Mouse (Mus musculus): Measurements from ENCODE around the gene Rpain. TPM values are rescaled to one million over a fixed set of nuclear protein-coding genes. Genes with fewer than 3 reads are reported as not detected.
A peak's percentile ranks its signal among the peaks of the same experiment; 100 is the strongest.

Gene Rpain
- total RNA-seq, 2 experiments from 2014 or later = 41.3 to 48.5 TPM

DNA sequence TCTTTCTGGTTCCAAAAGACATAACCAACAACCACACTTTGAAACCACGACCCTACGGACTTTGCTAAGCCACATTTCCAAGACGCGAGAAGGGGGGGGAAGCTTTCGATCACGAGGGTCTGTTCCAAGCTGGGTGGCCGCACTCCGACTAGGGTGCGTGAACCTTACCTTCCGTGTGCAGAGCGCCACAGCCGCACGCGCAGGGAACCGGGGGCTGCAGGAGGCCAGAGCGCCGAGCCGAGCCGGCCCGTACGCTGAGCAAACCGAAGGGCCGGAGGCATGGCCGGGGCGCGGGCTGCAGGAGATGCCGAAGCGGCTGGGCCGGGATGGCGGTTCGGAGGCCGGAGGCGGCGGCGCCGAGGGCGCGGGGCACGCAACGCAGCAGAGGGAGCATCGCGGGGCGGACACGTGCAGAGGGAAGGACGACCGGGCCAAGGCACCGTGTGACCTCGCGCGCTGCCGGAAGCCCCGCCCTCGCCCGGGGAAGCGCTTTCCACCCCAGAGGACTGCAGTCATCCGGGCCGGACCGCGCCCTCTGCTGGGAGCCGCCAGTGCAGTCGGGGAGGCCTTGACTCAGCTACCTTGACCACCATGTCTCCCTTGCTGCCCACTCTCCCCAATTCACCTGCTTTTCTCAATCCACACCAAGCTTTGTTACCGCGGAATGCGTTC, 12.7 kb downstream of the Rpain start, which contains the start of gene C1qbp:
TSS of gene C1qbp (minus strand) at position 470 of the 672 bp plus-strand sequence.
- DNase-seq (ENCODE audit: low spot score in 2 of 2) = peak; percentile 97 to 98

DNA sequence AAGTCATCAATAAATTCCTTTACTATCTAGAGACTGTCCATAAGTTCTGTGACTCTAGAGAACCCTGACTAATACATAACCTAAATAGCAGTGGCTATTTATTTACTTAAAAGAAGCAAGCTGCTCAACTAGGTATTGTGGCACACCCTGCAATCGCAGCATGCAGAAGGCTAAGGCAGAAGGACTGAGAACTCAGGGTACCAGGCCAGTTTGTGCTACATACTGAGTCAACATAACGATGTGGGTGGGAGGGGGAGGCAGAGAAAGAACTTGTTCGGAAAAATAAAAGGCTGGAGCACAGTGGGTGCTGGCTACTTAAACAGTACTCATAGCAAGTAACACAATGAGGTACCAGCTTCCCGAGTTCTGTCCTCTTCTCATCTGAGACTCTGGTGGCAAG, 31.2 kb downstream of the Rpain start:
- DNase-seq (ENCODE audit: low spot score in 2 of 2) = no peak

DNA sequence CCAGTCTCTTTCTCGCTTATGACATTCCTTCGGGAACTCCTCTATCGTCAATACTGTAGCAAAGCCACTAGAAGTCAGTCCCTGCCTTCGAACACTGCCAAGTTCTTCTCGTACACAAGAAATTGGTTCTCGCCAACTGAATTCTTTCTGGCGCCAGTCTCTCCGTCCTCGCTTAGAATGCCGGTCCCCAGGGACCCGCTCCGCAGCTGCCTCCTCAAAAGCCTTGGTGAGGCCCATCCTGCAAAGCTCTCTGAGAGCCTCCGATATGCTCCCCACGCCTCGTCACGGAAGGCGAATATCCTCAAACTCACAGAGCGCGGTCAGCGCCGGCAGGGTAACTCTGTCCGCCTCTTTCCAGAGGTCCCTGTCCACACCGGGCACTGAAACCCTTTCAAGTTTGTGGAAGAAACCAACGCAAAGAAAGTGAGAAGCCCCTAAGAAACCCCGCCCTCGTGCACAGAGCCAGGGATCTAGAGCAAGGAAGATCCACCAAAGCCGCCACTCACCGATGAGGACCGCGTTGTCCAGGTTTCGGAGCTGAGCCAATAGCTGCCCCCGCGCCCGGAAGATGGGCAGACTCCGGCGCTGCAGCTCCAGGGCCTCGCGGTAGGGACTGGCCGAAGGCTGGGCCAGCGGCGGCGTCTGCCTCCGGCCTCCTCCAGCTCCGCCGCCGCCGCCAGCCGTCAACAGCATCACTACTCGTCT, 33.8 kb downstream of the Rpain start:
- DNase-seq (ENCODE audit: low spot score in 2 of 2) = peak in 1 of 2 experiments; percentile 13

DNA sequence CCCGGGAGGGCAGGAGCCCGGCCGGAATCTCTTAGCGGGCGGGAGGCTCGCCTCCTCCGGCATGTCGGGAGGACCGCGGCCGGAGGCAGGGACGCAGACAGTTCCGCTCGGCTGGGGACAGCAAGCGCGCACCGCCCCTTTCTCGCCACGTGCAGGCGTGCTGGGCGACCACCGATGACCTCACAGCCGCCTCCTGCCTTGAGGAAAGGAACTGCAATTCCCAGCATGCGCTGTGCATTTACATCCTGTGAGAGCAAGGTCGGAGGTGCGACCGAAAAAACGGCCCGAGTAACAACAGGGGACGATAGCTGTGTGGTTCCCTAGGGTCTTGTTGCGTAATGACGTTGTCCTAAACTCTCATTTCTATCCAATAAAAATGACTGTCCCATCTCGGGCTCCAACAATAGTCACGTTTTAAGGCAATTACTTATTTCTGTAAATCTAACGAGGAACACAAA, 34.3 kb downstream of the Rpain start, which contains the start of gene Dhx33:
TSS of gene Dhx33 (minus strand) at position 122 of the 458 bp plus-strand sequence.
- peak; percentile 96 to 97 for DNase-seq (ENCODE audit: low spot score in 2 of 2)

DNA sequence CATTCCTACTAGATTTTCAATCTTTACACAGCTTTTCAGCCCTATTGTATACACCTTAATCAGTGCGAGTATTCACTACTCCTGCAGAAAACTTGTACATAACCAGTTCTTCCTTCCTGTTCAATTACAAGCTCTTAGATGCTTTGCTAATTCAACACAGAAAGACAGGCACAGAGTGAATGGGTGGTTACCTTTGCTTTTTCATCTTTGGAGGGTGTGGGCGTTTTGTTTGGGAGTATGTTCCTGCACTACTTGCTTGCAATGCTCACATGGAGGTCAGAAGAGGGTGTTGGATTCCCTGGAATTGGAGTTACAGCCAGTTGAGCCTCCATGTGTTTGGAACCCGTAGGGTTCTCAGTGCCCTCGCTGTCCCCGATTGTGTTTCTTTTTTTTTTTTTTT, 35.0 kb downstream of the Rpain start:
- DNase-seq (ENCODE audit: low spot score in 2 of 2) = no peak

DNA sequence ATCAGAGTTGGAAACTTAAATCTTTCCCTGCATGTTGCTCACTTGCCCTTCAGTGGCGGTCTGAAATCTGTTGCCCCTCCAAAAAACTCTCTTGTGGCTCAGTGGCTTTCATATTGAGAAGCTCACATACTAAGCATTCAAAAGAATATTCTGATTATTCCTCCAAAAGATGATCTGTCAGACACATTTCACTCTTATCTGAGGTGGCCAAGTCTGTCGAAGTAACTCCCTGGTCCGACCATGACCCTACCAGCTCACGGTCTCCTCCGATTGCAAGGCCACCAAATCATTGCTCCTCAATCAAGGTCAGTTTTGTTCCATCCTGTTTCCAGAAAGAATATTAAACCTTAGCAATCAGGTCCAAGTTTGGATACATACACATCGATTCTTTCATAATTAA, 37.0 kb downstream of the Rpain start:
- DNase-seq (ENCODE audit: low spot score in 2 of 2) = no peak

DNA sequence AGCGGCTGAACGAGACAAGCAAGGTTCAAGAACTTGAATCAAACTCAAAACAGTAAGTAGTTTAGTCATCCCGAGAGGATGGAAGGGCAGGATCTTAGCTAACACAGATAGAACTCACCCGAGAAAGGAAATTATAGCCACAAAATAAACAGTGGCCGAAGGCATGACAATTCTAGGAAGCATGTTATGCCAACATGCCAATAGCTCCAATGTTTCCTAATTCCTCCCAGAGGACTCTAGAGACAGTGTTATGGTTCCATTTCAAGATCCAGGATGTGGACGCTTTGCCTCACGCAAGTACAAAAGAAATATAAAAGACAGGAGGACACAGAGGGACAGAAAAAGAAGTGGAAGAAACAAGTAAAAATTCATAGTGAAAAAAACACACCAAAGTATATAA, 37.8 kb downstream of the Rpain start:
- DNase-seq (ENCODE audit: low spot score in 2 of 2) = no peak

DNA sequence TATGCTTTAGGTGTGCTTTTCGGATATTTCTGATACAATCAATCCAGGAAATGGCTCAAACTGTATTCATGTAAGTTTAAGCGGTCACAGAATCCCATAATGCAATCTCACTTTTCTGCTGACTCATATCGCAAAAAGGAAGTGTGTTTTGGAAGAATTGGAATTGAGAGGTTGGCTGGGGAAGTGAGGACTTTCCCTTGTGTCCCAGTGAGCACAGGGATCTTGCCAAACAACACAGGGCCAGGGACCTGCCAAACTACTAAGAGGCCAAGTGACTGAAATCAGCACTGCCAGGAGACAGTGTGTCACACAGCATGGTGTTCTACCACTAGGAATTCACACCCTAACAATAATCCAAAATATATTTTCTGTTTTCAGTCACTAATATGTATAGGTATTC, 38.3 kb downstream of the Rpain start:
- no peak for DNase-seq (ENCODE audit: low spot score in 2 of 2)

DNA sequence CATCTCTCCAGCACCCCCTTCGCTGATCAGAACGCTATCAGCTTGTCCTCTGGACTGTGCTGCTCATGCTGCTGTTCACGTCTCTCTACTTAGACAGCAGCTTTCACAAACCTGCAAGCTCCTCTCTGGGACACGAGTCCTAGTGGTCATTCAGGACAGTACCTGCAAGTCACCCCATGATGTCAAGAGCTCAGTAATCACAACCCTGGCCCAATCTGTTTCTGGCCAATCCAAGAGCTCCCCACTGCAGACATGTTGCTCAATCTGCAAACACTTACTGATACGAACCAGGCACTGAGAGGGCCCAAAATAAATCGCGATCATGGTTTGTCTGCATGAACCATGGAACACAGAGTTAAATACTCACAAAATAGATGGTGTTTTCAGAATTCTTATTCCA, 42.7 kb downstream of the Rpain start:
- DNase-seq (ENCODE audit: low spot score in 2 of 2) = no peak

DNA sequence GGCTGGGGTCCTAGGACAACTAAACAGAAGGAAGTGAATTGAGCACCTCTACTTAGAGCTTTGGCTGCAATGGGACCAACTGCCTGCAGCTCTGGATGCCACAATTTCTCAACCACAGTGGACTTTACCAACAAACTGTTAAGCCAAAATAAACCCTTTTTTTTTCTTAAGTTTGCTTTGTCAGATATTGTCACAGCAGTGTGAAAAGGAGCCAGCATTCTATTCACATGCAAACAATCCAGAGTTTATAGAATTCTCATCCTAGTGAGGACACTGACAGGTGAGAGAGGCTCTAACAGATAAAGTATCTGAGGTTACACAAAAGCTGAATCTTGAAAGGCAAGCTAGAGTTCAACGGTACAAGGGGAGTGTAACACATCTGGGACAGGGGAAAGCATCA, 47.0 kb downstream of the Rpain start:
- DNase-seq (ENCODE audit: low spot score in 2 of 2) = no peak

DNA sequence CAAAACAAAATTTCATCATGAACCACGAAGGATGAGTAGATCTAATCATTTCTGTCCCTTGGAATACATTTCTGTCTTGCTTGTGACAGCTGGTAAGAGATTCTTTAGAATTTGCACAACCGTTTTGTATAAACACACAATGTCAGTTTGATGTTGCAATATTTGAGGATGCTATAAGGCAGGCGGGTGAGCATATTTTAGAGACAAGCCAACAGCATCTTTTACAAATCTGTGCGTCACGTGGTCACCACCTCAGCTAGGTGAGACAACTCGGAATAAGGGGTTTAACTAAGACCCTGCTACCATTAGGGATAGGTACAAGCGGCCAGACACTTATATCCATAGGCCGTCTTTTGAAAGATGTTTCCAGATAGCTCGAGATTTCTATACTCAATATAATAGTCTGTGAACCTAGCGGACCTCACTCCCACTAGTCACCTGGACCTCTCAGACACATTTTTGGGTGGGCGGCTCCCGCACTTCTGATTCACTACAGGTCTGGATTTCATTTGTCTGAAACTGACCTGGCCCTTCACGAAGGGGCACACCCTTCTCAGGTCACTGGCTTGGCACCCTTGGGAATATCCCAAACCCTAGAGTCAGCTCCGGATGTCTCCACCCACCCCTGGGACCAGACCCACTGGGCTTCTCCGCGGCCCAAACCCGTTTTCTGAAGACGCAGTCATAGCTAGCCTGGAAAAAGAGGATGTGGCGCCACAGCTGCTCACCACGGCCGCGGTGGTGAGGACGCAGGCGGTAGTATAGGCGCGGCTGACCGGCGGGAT, 48.6 kb downstream of the Rpain start:
- DNase-seq (ENCODE audit: low spot score in 2 of 2) = no peak

DNA sequence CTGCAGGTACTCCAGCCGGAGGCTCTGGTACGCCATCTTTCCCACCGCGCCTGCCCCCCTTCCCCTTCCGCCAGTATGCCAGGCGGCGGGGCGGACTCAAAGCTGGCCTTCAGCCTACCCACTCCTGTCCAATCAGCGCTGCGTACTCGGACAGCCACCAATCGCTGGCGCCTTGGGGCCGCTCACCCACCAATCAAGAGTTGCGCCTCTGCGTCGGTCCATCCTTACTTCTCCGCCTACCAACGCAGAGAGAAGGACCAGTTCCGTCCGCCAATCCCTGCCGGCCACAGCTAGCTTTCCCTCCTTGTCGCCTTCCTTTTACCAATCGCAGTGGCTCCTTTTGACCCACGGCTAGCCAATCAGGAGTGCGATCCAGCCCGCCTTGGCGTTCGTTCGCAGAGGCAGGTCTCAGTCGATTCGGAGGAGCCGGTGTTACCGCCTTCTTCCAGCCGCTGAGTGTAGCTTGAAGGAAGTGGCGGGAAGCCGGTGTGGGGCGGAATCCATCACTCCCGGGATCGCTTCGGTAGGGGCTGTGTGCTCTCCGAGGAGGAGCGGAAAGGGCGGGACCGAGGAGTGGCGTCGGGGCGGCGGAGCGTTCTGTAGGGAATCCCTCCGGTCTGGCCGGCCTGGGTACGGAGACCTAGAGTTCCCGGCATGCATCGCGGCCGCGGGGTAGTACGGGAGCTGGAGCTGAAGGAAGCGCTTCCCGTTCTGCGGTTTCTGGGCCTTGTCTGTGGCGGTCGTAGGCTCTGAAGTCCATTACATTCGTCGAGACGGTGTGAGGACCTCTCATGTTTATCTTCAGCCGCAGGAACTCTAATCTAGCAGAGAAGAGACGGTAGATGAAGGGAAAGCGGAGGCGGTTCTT, 49.4 kb downstream of the Rpain start, which contains the start of the genes Mis12 and Derl2:
TSS of gene Mis12 (plus strand) at position 411 of the 868 bp plus-strand sequence.
TSS of gene Derl2 (minus strand) at position 641 of the 868 bp plus-strand sequence.
- peak; percentile 97 to 98 for DNase-seq (ENCODE audit: low spot score in 2 of 2)

Other genes with a start within 250 kb of the Rpain start
- gene Zfp3, start 206.0 kb upstream of the Rpain start, total RNA-seq (2021) = 10 to 100 TPM; 16.2 to 17.4 TPM
- not detected for gene Scimp, start 157.6 kb upstream of the Rpain start, total RNA-seq (2021)
- 100 to 1,000 TPM; 115 to 117 TPM for gene Rabep1, start 125.4 kb upstream of the Rpain start, total RNA-seq (2021)
- gene Nup88, start 240 bp upstream of the Rpain start, total RNA-seq (2021) = 10 to 100 TPM; 60.7 to 69.2 TPM
- gene C1qbp, start 12.8 kb downstream of the Rpain start, total RNA-seq (2021) = 100 to 1,000 TPM; 107 to 119 TPM
- 10 to 100 TPM; 25.6 to 25.7 TPM for gene Dhx33, start 34.2 kb downstream of the Rpain start, total RNA-seq (2021)
- 10 to 100 TPM; 10.1 to 13.5 TPM for gene Mis12, start 49.4 kb downstream of the Rpain start, total RNA-seq (2021)
- gene Derl2, start 49.6 kb downstream of the Rpain start, total RNA-seq (2021) = 10 to 100 TPM; 20.8 to 23.0 TPM
- gene 6330403K07Rik, start 63.3 kb downstream of the Rpain start, total RNA-seq (2021) = 100 to 1,000 TPM; 169 to 174 TPM
- under 1 TPM; 0.42 to 0.57 TPM for gene Nlrp1a, start 174.5 kb downstream of the Rpain start, total RNA-seq (2021)

Data from layer of hippocampus, postnatal 10 days (tissue).